Mouse (Mus musculus) hindbrain, embryonic 16.5 days (tissue): ENCODE data around the gene Pex16. TPM values are rescaled to one million over a fixed set of nuclear protein-coding genes. Genes with fewer than 3 reads are reported as not detected.

ENCODE experiments used
- ATAC-seq: fragments of 200-750 bp; cut with Nextera tagmentation; 2 replicates; pipeline ENCODE4 v1.8.0; 2017; ENCODE audit warnings: moderate TSS enrichment, moderate library complexity
- H3K27ac ChIP-seq: fragments of 300-500 bp; sonication (generic); 2 replicates; pipeline ENCODE4 v1.5.1; 2014; ENCODE audit warnings: low read depth, mild to moderate bottlenecking, control low read depth, low read length, moderate library complexity
- H3K27me3 ChIP-seq: fragments of 300-500 bp; sonication (generic); replicated peaks from 2 replicates; pipeline ENCODE4 v1.6.1; 2014; ENCODE audit warnings: low read length; ENCODE audit not compliant: control insufficient read depth, insufficient read depth
- H3K36me3 ChIP-seq: fragments of 300-500 bp; sonication (generic); 2 replicates; pipeline ENCODE4 v1.6.1; 2014; ENCODE audit warnings: mild to moderate bottlenecking, low read length, moderate library complexity, mixed read lengths; ENCODE audit not compliant: control insufficient read depth, insufficient read depth
- H3K4me1 ChIP-seq: fragments of 300-500 bp; sonication (generic); 2 replicates; pipeline ENCODE4 v1.6.1; 2014; ENCODE audit warnings: low read depth, low read length; ENCODE audit not compliant: control insufficient read depth, insufficient read depth
- H3K4me2 ChIP-seq: fragments of 300-500 bp; sonication (generic); 2 replicates; pipeline ENCODE4 v1.6.1; 2014; ENCODE audit warnings: mild to moderate bottlenecking, low read length, control low read depth, moderate library complexity
- H3K4me3 ChIP-seq: fragments of 300-500 bp; sonication (generic); 2 replicates; pipeline ENCODE4 v1.5.1; 2014; ENCODE audit warnings: mild to moderate bottlenecking, low read length, control low read depth, moderate library complexity
- H3K9ac ChIP-seq: fragments of 300-500 bp; sonication (generic); 2 replicates; pipeline ENCODE4 v1.6.1; 2014; ENCODE audit warnings: low read depth, mild to moderate bottlenecking, control low read depth, low read length, moderate library complexity
- H3K9me3 ChIP-seq: fragments of 300-500 bp; sonication (generic); 2 replicates; pipeline ENCODE4 v1.6.1; 2014; ENCODE audit warnings: mild to moderate bottlenecking, low read length, moderate library complexity; ENCODE audit not compliant: control insufficient read depth
- WGBS: fragments of 180-500 bp; shearing (Covaris S2); extraction: QIAGEN DNeasy Blood & Tissue Kit; methylation state at CpG from one replicate; pipeline ENCODE4 v1.1.7; 2014; 5-methylcytosine and 5-hydroxymethylcytosine counted together
- polyA plus RNA-seq: library from polyadenylated mRNA; unstranded; fragments of >200 nt; fragmentation: Nextera tagmentation; extraction: Ambion mirVana; gene quantifications from 2 replicates; pipeline ENCODE4 v1.2.1, GENCODE M21; 2015

The Pex16 gene
- polyA plus RNA-seq, 1 experiment from 2014 or later, result 45.6 TPM

DNA sequence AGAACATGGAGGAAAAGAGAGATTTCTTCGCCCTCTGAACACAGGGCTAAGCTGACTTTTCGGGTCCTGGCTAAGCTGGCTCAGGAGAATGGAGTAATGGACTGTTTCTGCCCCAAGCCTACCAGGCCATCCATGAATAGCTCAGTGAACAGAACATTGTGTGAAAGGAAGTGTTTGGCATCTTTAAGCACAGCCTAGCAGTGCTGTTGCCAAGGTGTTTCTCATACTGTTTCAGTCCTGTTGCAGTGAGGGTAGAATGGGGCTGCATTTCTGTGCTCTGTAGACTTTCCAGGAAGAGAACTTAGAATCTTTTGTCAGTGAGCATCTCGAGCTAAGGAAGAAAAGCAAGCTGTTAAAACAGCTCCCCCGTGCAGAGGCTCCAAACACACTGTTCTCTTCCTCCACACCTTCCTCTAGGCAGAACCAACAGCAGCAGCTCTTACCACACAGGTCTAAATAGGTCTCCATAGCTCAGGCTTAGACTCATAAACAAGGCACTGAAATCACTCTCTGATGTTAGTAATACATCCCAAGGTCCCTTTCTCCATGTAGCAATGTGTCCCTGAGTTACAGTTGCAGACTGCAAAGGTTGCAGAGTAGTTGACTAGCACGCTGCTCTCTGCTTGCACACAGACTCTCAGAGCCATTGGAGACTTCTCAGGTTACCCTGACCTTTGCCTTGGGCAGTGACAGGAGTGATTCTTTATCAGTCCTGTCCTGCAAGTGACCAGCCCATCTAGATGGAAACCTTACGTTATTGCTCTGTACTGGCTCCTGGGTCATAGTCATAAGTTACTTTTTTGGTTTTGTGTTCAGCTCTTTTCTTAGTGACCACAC lies 24.7 kb upstream of the Pex16 start:
- H3K27me3 ChIP-seq, result no peaks in the 10 kb centered on the region
- no peak overlapping the region for H3K4me2 ChIP-seq
- H3K9me3 ChIP-seq, result no peaks in the 10 kb centered on the region
- 0 out of 2 replicates have a peak overlapping the region, but pooled peaks have one; percentile 9 for H3K27ac ChIP-seq
- H3K4me1 ChIP-seq, result no peaks in the 10 kb centered on the region
- H3K36me3 ChIP-seq, result peaks cover 17% of the 10 kb centered on the region
- no peak overlapping the region for H3K4me3 ChIP-seq
- no peak overlapping the region for H3K9ac ChIP-seq
- ATAC-seq, result peak; percentile 82
- 72% methylated on average over 6 of the region's 6 CpGs for WGBS

DNA sequence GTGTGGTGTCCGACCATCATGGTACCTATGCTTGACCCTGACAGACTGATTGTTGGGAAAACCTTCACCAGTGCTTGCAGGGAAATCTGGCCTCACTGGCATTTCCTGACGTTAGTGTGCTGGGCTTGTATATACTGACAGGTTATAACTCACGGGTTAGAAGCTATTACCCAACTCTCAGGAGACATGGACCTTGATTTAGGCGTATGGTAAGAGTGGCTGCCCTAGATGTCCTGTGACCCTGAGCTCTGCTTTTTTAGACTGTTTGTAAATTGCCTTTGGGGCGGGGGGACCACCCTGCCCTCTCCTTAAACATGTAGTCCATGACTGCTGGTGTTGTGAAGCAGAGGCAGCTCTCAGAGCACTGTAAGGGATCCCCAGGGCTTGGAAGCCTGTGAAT lies 23.8 kb upstream of the Pex16 start:
- no peaks in the 10 kb centered on the region for H3K27me3 ChIP-seq
- H3K4me3 ChIP-seq, result no peak overlapping the region
- H3K9me3 ChIP-seq, result no peaks in the 10 kb centered on the region
- no peak for ATAC-seq
- WGBS, result 83% methylated on average over 5 of the region's 5 CpGs
- H3K4me1 ChIP-seq, result no peaks in the 10 kb centered on the region
- H3K4me2 ChIP-seq, result no peak overlapping the region
- H3K27ac ChIP-seq, result no peak overlapping the region
- peaks cover 13% of the 10 kb centered on the region; the same call in 1 of the 2 replicates for H3K36me3 ChIP-seq
- H3K9ac ChIP-seq, result no peak overlapping the region

DNA sequence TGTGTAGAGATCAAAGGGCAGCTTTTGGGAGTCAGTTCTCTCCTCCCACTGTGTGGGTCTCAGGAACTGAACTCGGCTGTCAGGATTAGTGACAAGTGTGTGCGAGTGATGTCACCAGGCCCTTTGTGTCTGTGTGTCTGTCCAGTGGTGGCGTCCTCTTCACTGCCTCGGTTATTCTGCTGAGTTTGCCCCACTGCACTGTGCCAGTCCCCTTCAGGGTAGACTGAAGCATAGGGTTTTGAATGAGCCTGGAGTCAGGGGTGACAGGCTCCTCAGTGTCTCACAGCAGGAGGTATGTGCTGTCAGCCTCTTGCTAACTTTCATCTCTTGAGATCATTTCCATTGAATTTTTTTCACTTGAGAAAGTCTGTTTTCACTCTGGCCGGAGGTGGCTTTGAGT lies 21.1 kb upstream of the Pex16 start:
- peaks cover 13% of the 10 kb centered on the region for H3K36me3 ChIP-seq

GRCm38 (mm10) chr2:92354224-92354623 lies 20.3 kb upstream of the Pex16 start:
- WGBS, result 67% methylated on average over 6 of the region's 6 CpGs
- Histone ChIP-seq H3K27ac (no peak overlapping the region), H3K4me1 (no peaks in the 10 kb centered on the region), H3K9ac (no peak overlapping the region), H3K9me3 (no peaks in the 10 kb centered on the region), H3K4me3 (no peak overlapping the region), H3K4me2 (no peak overlapping the region), H3K36me3 (peaks cover 17% of the 10 kb centered on the region), H3K27me3 (no peaks in the 10 kb centered on the region)
- ATAC-seq, result no peak

More for the DNA sequence above, 21.1 kb upstream of the Pex16 start:
- WGBS, result 23% methylated on average over 5 of the region's 5 CpGs
- no peak overlapping the region for H3K4me2 ChIP-seq
- no peaks in the 10 kb centered on the region for H3K27me3 ChIP-seq
- no peak overlapping the region for H3K9ac ChIP-seq
- H3K27ac ChIP-seq, result no peak overlapping the region
- H3K4me1 ChIP-seq, result no peaks in the 10 kb centered on the region
- H3K9me3 ChIP-seq, result no peaks in the 10 kb centered on the region
- H3K4me3 ChIP-seq, result no peak overlapping the region
- ATAC-seq, result no peak

GRCm38 (mm10) chr2:92359301-92359700 lies 15.2 kb upstream of the Pex16 start:
- H3K9me3 ChIP-seq, result no peaks in the 10 kb centered on the region
- no peaks in the 10 kb centered on the region for H3K27me3 ChIP-seq
- H3K27ac ChIP-seq, result no peak overlapping the region
- no peak overlapping the region for H3K4me2 ChIP-seq
- H3K36me3 ChIP-seq, result peaks cover 16% of the 10 kb centered on the region
- no peak overlapping the region for H3K4me3 ChIP-seq
- ATAC-seq, result no peak
- H3K9ac ChIP-seq, result no peak overlapping the region
- no peaks in the 10 kb centered on the region for H3K4me1 ChIP-seq
- whole genome bisulfite sequencing, result 91% methylated on average over 2 of the region's 2 CpGs

DNA sequence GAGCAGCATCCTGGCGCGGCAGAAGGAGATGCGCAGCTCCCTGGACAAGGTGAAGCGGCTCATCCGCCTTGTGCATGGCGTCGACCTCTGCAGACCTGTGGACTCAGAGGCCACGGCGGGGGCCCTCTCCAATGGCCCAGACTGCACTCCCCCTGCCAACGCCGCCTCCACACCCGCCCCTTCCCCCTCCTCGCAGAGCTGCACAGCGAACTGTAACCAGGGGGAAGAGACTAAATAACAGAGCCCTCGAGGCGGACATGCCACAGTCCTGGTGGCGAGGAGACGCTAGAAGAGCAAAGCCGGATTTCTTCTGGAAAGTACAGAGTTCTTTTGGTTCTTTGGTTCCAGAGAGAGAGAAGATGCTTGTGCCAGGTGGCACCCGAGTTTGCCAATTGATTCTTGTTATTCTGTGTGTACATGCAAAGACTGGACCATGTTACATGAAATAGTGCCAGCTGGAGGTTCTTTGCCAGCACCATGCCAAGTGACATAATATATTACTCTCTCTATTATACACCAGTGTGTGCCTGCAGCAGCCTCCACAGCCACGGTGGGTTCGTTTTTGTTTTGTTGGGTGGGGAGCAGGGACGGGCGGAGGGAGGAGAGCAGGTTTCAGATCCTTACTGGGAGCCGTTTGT lies 14.2 kb upstream of the Pex16 start:
- 60% methylated on average over 21 of the region's 25 CpGs for WGBS
- Histone ChIP-seq H3K36me3 (peaks cover 16% of the 10 kb centered on the region), H3K4me1 (no peaks in the 10 kb centered on the region)

DNA sequence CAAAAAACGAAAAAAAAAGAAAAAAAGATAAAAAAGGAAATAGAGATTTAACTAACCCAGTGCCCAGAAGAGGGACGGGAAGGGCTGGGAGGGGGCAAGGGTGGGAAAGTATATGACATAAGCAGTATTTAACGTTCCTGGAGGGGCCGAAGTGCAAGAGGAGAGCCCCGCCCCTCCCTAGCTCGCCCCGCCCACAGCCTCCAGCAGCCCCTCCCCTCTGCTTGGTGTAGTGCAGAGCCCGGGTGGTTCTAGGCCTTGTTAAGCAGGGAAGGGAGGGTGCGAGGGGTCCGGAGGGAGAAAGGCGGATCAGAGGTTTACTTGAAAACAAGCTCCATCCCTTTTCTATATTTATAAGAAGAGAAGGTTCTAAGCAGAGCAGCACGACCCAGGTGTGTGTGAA lies 13.6 kb upstream of the Pex16 start:
- peak; percentile 48; the same call in 1 of the 2 replicates for ATAC-seq
- Histone ChIP-seq H3K27ac (peak overlapping the region; percentile 34; the same call in 1 of the 2 replicates), H3K4me1 (no peaks in the 10 kb centered on the region)

More for the DNA sequence above, 14.2 kb upstream of the Pex16 start:
- no peak overlapping the region for H3K9ac ChIP-seq
- H3K27me3 ChIP-seq, result no peaks in the 10 kb centered on the region
- no peak overlapping the region for H3K4me3 ChIP-seq
- H3K4me2 ChIP-seq, result no peak overlapping the region
- ATAC-seq, result peak; percentile 66
- no peak overlapping the region for H3K27ac ChIP-seq
- H3K9me3 ChIP-seq, result no peaks in the 10 kb centered on the region

DNA sequence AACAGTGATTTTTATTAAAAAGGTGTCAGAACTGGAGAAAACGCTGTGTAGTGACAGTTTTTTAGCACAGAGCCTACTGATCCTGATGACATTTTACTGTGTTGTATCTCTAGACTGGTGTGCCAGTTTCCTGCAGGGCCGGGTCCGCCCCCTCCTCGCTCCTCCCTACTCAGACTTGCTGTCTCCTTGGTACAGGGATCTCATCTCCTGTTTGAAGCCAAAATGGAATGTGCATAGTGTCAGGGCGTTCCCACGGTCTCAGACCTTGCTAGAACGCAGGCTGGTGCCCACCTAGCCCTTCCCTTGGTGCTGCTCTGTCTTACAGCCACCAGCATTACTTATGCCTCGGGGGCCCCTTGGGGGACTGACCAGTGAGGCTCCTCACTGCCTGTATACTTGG lies 12.7 kb upstream of the Pex16 start:
- peaks cover 15% of the 10 kb centered on the region for H3K36me3 ChIP-seq
- no peaks in the 10 kb centered on the region for H3K9me3 ChIP-seq

More for the DNA sequence above, 13.6 kb upstream of the Pex16 start:
- H3K36me3 ChIP-seq, result peaks cover 16% of the 10 kb centered on the region
- no peak overlapping the region for H3K4me3 ChIP-seq
- no peak overlapping the region for H3K4me2 ChIP-seq
- no peaks in the 10 kb centered on the region for H3K27me3 ChIP-seq
- no peak overlapping the region for H3K9ac ChIP-seq
- 24% methylated on average over 12 of the region's 12 CpGs for WGBS
- H3K9me3 ChIP-seq, result no peaks in the 10 kb centered on the region

GRCm38 (mm10) chr2:92362571-92363228 lies 11.8 kb upstream of the Pex16 start:
- Histone ChIP-seq H3K4me3 (no peak overlapping the region), H3K4me1 (no peaks in the 10 kb centered on the region), H3K9me3 (no peaks in the 10 kb centered on the region), H3K27ac (no peak overlapping the region), H3K9ac (no peak overlapping the region), H3K36me3 (peaks cover 12% of the 10 kb centered on the region), H3K4me2 (no peak overlapping the region), H3K27me3 (no peaks in the 10 kb centered on the region)
- ATAC-seq, result no peak
- WGBS, result 89% methylated on average over 6 of the region's 6 CpGs

More for the DNA sequence above, 12.7 kb upstream of the Pex16 start:
- Histone ChIP-seq H3K4me2 (no peak overlapping the region), H3K4me3 (no peak overlapping the region), H3K4me1 (no peaks in the 10 kb centered on the region), H3K27me3 (no peaks in the 10 kb centered on the region), H3K9ac (no peak overlapping the region), H3K27ac (no peak overlapping the region)
- WGBS, result 81% methylated on average over 8 of the region's 8 CpGs
- ATAC-seq, result no peak
